Mouse (Mus musculus): ENCODE results near the gene Col23a1.

Gene Col23a1

DNA sequence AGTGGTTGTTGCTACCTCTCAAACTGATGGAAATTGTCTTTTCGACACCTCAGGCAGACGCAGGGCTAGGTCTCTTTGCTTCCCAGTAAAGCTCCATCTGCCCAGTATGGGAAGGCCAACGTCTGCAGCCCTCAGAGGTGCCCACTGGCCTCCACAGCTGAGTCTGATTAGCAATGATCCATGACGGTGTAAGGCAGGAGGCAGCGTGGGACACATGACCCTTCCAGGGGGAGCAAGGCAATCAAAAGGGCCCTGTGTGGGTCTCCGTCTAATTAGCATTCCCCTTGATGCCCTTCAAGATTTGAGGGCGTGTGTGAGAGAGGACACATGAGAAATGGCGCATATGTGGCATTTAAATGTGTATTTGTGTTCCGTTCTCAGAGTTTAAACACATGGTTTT lies 199.1 kb downstream of the Col23a1 start:
- DNase-seq, result no peak

DNA sequence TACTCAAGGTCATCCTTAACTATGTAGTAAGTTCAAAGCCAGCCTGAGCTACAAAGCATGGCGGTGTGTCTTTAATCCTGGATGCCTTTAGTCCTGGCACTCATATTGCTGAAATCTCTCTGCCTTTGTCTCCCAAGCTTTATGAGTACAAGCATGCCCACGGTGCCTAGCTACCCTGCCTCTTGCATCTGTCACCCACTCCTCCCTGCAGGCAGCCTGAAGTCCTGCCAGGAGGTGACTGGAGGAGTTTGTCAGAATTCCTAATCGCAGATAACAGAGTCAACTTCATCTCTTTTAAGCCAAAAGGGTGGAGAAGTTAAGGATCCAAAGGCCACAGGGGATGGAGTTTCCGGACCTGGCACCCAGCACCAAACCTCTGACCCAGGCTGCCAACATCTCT lies 203.7 kb downstream of the Col23a1 start:
- DNase-seq, result no peak

DNA sequence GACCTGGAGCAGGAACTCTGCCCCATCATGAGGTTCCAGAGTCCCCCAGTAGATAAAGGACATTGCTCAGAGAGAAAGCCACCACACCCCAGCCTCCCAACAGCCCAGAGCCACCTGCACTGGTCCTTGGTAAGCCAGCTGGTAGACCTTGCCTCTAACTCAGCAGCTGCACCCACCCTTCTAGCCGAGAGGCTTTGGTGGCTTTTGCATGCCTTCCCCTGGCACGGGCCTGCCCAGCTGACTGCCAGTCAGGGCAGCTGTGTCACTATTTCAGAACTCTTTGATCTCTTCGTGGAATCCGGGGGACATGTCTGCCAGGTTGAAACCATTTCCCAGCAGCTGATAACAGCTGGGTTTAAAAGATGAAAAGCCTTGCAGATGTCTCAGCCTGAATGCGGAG lies 204.5 kb downstream of the Col23a1 start:
- no peak for DNase-seq

DNA sequence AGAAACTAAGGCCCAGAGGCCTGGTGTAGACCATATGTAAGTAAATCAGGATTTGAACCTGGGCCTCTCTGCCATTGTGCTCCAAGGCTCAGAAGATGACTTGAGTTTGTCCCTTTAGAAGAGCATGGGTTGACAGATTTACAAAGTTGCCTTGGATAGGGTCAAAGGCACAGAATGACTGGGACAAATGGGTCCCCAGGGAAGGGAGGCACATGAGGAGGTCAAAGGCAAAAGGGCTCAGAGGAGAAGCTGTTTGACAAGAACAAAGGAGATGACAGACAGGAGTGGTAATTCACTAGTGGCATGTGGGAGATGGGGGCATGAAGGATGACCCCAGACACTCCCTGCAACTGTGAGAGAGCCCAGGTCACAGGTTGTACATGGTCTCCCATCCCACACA lies 210.1 kb downstream of the Col23a1 start:
- no peak for DNase-seq

DNA sequence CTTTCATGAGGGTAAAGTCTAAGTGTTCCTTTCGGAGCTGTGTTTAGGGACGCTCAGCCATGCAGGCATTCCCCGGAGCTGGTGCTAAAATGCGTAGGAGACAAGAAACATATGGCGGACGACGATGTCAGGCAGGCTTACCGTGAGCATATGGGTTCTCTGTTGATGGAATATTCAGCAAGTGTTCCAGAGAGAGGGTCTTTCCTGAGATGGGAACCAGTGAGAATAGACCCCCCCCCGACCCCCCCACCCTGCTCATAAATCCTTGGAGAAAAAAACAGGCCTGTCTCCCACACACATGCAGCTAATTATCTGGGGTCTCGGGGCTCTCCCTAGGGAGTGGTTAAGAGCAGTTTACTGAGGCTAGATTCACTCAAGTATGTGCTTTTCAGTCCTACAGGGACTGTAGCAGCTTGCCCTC lies 212.7 kb downstream of the Col23a1 start:
- peak; percentile 63 for DNase-seq

DNA sequence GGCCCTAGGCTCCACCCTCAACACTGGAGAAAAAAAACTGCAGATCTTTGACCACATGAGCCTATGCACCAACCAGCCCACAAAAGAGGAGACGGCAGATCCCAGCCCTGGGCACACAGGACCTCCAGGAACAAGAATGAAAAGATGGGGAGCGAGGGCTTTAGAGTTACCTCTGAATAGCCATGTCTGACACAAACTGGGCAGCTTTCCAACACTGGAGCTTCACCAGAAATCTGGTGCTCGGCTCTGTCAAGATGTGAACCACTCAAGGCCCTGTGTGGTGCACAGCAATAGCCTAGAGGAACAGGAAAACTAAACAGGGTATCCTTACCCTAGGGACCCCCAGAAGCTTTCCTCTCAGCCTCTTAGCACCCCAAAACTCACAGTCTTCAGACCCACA lies 215.2 kb downstream of the Col23a1 start:
- DNase-seq, result no peak

DNA sequence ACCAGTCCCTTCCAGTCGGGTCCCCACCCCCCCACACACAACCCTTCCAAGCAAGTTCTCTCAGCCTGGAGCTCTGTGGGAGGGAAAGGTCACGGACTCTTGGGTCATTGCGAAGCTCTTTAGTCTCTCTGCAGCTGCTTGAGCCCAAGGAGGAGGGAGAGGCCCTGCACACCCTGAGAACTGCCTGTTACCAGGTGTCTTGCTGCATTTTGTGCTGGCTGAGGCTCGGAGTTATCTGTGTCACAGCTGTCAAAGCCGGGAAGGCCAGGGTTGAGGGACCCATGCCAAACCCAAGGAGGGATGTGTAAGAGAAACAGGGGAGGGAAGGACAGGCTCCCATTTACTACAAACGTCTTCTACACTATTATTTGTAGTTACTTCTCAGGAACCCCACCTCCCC lies 218.3 kb downstream of the Col23a1 start:
- DNase-seq, result no peak

DNA sequence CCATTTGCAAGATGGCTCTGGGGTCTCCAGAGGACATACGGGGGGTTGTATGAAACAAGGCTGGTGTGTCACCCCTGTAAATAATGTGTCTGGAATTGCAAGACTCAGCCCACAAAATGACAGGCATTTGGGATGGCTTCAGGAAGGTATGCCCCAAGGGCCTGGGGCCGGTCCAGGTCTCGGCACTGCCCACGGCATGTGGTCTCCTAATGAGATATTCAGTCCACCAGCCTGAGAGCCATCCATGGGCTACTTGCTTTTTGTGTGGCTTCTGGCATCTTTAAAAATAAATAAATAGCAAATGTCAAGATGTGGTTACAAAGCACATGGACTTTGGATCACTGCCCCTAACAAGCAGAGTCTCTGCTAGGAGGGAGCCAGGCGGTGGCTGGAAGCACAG lies 219.5 kb downstream of the Col23a1 start:
- no peak for DNase-seq

DNA sequence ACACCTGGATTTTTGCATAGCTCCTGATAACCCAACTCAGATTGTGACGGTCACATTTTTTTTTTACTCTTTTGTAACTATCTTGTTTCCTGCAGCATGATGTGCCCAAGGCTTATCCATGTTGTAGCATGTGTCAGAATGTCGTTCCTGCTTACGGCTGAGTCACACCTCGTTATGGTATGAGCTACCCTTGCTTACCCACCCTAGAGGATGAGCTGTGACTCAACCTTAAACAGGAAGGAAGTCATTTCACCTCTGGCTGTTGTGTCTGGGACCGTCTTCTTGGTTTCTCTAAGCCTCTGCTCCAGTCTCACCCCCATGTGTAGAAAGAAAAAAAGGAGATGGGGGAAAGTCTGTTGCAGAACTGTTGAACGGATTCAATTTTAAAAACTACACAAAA lies 223.3 kb downstream of the Col23a1 start:
- no peak for DNase-seq

DNA sequence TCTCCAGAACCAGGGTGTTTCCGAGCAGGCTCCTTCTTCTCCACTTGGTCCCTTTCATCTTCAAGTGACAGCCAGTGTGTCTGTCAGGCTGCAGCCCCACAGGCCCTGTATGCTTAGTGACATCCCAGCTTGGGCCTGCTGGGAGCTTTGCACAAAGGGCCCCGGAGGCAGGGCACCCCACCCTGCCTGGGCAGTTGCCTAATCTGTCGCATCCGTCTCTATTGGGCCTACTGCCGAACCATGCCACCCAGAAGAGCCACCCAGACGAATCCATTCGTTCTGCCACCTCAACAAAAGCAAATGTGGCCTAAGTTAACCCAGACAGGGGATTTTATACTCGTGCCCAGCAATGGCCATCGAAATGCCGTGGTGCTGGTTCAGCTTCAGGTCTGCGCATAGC lies 225.6 kb downstream of the Col23a1 start:
- no peak for DNase-seq

DNA sequence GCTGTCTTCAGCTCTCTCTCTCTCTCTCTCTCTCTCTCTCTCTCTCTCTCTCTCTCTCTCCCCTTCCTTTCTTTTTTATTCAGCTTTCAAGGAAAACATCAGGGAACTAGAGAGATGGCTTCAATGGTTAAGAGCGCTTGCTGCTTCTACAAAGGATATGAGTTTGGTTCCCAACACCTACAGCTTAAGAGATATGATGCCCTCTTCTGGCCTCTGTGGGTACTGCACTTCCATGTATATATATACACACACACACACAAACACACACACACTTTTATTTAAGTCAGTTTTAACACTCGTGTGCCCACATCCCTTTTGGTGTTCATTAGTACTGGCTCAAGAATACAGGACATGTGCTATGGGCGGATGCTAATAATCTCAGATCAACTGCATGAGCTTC lies 228.4 kb downstream of the Col23a1 start:
- DNase-seq, result no peak

DNA sequence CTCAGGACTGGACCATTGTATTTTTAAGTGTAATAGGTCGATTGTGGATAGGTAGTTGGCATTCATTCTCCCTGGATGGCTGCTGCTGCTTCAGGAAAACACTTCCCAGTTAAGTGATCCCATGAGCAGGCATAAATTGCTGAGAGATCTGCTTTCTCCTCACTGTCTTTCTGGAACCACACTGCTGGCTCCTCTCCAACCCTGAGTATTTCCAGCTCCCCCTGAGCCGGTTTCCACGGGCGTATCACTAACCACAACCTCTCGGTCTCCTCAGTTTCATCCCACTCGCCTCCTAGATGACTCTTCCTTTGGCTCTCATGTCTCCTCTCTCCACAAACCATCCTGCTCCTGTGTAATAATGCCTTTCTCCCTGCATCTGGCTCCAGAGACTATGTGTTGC lies 228.9 kb downstream of the Col23a1 start:
- DNase-seq, result no peak

DNA sequence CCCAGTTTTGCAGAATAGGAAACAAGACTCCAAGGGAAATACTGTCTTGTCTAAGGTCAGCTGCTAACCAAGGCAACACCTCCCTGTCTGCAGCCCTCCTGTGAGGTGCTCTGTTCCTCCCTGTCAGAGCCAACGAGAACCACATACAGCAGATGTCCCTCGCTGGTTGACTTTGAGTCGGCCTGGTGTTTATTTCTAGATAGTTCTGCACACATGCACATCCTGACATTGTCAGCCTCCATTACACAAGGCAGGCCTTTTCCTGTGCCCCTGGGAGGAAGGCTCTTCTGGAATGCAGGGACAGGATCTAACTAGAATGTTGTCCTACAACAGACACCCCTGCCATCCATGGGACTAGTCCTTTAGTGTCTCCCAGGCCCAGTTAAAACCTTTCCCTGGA lies 231.7 kb downstream of the Col23a1 start:
- no peak for DNase-seq

DNA sequence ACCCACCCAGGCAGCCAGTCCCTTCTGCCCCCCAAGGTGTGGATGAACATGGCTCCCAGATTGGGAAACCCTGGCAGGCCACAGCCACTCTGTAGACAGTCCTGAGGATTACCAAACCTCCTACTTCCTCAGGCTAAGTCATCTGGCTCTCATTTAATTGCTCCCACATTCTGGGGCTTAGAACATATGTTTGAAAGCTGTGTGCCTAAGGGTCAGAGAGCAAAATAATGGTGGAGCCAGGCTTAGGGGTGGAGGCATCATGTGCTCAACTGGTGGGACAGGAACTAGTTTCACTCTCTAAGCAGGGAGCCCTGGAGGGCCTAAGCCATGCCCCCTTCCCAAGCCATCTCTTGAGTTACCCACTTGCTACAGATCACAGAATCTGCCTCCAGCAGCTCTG lies 233.5 kb downstream of the Col23a1 start:
- DNase-seq, result no peak

DNA sequence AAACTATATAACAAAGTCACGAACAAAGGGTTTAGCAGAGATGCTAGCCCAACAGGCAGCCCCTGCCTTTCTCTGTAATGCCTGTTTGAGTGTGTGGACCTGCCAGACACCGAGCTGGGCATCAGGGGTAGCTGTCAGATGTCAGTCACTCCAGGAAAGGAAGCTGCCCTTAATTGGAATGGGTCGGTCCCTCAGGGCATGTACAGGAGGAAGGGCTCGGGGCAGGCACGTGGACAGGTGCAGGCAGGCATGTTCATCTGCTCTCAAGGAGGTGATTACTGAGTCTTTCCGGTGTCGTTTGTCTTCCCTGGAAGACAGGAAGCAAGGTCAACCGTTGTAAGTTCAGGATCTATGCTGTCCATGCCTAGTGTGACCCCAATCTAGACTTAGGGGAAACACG lies 233.9 kb downstream of the Col23a1 start:
- DNase-seq, result no peak

DNA sequence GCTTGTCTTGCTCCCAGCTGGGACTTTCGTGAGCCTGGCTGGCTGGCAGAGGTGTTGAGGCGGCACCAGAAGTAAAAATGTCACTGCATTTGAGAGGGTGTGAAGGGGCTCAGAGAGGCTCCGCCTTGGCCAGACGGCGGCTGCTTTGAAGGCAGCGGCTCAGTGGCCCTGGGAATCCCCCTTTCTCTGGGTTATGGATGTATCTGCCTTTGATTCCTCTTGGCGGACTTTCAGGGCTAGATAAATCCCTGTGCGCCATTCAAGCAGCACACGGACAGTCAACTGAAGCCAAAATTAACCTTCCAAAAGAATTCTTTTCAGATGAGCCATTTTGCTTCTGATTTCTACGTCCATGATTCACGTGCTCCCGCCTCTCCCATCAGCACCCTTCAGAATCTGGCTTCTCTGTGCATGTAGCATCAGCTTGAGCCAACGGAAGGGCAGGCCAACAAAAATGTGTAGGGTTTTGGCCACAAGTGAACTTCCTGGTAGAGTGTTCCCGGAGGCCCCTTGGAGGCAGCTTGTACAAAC lies 237.0 kb downstream of the Col23a1 start:
- no peak for DNase-seq

DNA sequence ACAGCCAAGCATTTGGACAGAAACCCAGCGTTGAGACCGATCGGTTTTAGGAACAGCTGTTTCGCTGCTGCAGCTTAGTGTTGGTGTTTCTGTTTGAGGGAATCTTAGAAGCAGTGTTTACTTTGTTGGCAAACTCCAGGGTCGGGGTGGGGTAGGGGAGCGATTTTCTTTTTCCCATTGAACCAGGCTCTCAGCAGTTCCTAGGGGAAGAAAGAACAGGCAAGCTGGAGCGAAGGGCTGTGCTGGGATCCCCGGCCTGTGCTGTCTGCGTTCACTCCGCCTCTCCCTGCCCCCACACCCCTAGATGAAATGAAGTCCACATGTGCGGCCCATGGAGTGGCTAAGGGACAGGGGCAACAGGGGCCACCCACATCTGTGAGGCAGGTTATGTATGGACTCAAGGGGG lies 243.4 kb downstream of the Col23a1 start:
- DNase-seq, result no peak

DNA sequence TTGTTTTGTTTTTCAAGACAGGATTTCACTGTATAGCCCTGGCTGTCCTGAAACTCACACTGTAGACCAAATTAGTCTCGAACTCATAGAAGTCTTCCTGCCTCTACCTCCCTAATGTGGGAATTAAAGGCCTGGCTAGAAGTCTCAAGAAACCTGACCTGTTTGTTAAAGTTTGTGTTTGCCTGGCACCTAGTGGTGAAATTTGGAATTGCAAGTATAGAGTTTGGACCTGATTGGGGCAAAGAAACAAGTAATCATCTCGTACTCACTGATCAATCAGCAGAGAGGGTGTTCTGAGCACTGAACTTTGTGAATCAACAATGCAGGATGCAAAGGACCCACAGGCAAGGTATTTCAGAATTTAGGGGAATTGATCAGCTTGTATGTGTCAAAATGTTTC lies 244.6 kb downstream of the Col23a1 start:
- DNase-seq, result no peak

DNA sequence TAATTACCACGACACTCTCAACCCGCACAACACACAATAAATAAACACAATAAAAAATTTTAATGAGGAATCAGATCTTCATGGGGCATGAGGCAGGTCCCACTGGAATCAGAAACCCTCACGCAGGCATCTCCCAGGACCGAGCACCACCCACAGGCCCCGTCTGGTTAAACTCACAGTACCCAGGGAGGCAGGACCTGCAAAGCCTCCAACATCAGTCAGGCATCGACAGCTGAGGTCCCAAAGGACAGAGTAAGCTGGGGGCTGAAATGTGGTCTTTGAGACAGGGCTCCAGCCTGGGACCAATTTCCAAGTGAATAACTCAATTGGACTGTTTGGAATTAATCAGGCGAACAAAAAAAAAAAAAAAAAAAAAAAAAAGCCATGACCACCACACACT lies 248.7 kb downstream of the Col23a1 start:
- DNase-seq, result no peak

DNA sequence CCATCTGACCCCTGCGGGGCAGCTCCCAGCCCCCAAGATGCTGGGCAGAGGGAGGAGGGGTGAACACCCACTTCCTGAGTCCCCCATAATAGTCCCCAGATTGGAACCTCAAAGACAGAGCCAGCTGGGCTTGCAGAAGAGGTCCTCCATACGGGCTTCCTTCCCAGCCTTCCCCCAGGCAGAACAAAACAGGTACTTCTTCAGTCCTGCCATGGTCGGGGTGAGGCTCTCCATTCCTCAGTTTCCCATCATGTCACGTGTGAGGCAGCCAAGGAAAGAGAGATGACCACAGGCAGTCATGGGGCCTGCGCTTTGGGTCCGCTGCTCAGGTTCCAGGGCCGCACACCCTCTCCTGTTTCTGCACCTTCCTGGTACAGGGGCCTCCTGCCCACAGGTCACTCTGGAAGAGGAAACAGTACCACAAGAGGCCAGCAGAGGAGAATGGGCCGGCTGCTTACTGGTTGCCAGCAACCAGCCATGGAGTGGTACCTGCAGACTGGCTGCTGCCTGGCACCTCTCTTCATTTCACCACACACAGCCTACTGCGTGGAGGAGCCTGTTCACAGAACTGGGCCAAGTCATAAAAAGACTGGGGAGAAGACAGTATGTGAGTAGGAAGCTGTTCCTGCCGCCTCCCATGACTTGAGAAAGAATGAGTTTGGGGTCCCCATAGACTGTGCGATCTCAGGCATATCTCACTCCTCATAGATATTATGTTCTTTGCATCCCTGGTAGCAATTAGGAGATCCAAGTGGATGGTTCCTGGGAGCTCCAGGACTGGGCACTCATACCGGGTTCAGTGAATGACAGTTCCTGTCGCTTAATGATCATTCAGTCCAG lies 249.4 kb downstream of the Col23a1 start:
- DNase-seq, result no peak

DNA sequence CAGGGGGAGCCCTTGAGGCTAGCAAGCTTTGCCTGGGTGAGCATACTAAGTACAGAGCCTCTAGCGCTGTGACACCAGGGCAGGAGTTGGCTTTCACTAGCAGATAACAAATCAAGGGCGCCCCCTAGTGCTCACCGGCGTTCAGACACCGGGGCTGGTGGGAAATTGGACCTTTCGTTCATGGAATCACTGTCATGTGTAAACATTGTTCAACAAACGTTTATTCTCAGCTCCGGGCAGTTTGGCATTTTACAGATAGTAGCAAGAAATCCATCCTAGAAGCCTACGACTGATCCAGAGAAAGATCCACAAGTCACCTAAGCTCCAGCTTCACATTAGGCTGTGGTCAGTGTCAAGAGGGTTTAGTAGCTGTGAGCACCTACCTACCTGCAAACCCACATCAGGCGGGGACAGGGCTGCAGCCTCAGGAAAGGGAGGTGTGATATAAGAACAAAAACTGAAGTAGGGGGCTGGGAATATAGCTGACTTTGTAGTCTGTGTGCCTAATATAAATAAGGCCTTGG lies 250.1 kb downstream of the Col23a1 start:
- DNase-seq, result peak; percentile 86

DNA sequence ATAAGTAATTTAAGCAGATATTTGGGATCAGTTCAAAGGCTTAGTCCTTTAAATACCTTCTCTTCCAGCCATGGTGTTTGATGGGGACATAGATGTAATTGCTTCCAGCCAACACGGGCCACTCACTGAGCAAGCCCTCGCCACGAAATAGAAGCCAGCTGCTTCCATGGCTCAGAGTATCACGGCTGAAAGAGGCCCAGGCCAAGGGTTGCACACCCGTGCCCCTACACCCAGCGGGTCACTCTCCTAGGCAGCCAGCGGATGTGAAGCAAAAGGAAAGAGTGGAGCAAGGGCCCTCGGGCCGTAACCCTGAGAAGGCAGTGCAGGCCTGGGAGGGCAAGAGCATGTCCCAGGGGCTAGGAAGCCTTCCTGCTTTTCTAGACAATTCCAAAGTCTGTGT lies 252.7 kb downstream of the Col23a1 start:
- DNase-seq, result no peak

DNA sequence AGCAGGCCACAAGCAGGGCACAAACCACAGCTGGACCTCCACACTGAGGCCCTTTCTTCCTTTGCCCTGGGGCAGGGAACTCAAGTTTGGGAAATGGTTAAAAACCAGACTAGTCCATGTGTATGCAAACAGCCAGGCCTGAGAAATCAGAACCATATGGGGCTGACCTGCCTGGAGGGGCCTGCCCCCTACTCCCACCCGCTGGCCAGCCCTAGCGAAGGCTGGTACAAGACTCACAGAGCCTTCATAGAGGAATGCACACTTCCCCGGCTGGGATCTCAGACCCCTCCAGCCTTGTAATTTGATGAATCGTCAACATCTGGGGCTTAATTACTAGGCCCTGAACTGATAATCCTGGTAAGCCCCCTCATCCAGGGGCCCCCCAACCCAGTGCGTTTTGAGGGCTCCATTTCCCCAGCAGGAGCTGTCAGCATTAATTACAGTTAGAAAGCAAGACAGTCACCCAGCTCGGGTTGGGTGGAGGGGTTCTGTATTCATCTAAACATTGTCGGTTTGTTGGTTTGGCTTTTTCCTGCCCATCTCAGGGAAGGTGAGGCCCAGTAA lies 253.8 kb downstream of the Col23a1 start:
- no peak for DNase-seq

DNA sequence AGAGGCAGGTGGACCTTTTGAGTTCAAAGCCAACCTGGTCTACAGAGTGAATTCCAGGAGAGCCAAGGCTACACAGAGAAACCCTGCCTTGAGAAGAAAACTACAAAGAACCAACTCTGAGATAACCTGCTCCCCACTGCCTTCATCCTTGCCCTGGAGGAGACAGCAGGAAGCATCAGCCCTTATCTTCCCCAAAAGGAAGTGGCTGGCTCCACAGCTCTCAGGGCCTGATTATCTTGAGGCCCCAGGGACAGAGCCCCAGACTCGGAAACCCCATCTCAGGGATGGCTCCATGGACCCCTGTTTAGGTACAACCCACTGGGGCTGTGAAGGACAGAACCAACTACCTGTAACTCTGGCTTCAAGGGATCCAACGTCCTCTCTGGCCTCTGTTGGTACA lies 254.7 kb downstream of the Col23a1 start:
- no peak for DNase-seq
